Mouse (Mus musculus): ENCODE results near the gene Cct5.

- TF ChIP-seq CTCF (IDR thresholded peaks at IDR 0.05) (no peak), POLR2A (IDR thresholded peaks at IDR 0.05; ENCODE audit: insufficient read depth, low read depth, low read length) (peak; percentile 96), EP300 (IDR thresholded peaks at IDR 0.05; ENCODE audit: insufficient read depth, low read depth, low read length) (0 out of 2 replicates have a peak, but pooled peaks have one; percentile 14)
Measured at GRCm38 (mm10) chr15:31601646-31602374, at the start of gene Cct5, which contains the start of gene Fam173b.

All from heart, adult 2 months (tissue).